Mouse (Mus musculus) myocyte (in vitro differentiated cells): Measurements from ENCODE around the gene Plcl2.

ENCODE experiments used
- CEBPB ChIP-seq: IDR thresholded peaks from 2 replicates; pipeline ENCODE4 v1.6.1; 2011; ENCODE audit warnings: mild to moderate bottlenecking, moderate library complexity; ENCODE audit not compliant: poor library complexity, insufficient read depth, severe bottlenecking
- E2F4 ChIP-seq: IDR thresholded peaks from one replicate; pipeline ENCODE4 v1.6.1; 2011; ENCODE audit warnings: mild to moderate bottlenecking, control low read depth, moderate library complexity; ENCODE audit not compliant: insufficient read depth
- MAX ChIP-seq: IDR thresholded peaks from one replicate; pipeline ENCODE4 v1.6.1; 2011; ENCODE audit warnings: low read depth, mild to moderate bottlenecking, control low read depth
- MYOD1 ChIP-seq, 3 experiments: IDR thresholded peaks; one replicate each; pipeline ENCODE4 v1.6.1; 2011; ENCODE audit warnings: control low read depth in 2 of 3, low read depth in 2 of 3, mild to moderate bottlenecking in 2 of 3, moderate library complexity in 1 of 3; ENCODE audit not compliant: insufficient read length in 2 of 3, control insufficient read depth in 1 of 3
- MYOG ChIP-seq, 3 experiments: IDR thresholded peaks; one replicate each; pipeline ENCODE4 v1.6.1; 2011; ENCODE audit warnings: control low read depth in 2 of 3, low read depth in 2 of 3, mild to moderate bottlenecking in 2 of 3; ENCODE audit not compliant: insufficient read length in 2 of 3, control insufficient read depth in 1 of 3, insufficient read depth in 1 of 3
- POLR2A ChIP-seq: IDR thresholded peaks from one replicate; pipeline ENCODE4 v1.6.1; 2011; ENCODE audit warnings: low read depth, mild to moderate bottlenecking, control low read depth, moderate library complexity; ENCODE audit not compliant: insufficient read length
- POLR2AphosphoS2 ChIP-seq: IDR thresholded peaks from one replicate; pipeline ENCODE4 v1.6.1; 2011; ENCODE audit warnings: low read depth, control low read depth; ENCODE audit not compliant: insufficient read length
- SRF ChIP-seq: IDR thresholded peaks from one replicate; pipeline ENCODE4 v1.6.1; 2011; ENCODE audit warnings: low read depth; ENCODE audit not compliant: control insufficient read depth, insufficient read length
- TCF12 ChIP-seq: IDR thresholded peaks from one replicate; pipeline ENCODE4 v1.6.1; 2011; ENCODE audit warnings: mild to moderate bottlenecking, control low read depth; ENCODE audit not compliant: poor library complexity, insufficient read depth, severe bottlenecking
- USF1 ChIP-seq: IDR thresholded peaks from one replicate; pipeline ENCODE4 v1.6.1; 2011; ENCODE audit warnings: low read depth, mild to moderate bottlenecking, control low read depth, moderate library complexity

GRCm38 (mm10) chr17:50655416-50655776 lies 146.2 kb downstream of the Plcl2 start:
- no peak for TF ChIP-seq MYOG (IDR thresholded peaks at IDR 0.05; ENCODE audit: control insufficient read depth in 1 of 3, insufficient read depth in 1 of 3, insufficient read length in 2 of 3, low read depth in 2 of 3)
- TF ChIP-seq POLR2A: no peak
- TF ChIP-seq POLR2AphosphoS2: no peak
- TF ChIP-seq MAX: no peak
- no peak for TF ChIP-seq USF1
- TF ChIP-seq SRF: no peak
- TF ChIP-seq CEBPB: no peak
- TF ChIP-seq E2F4: no peak
- no peak for TF ChIP-seq MYOD1 (IDR thresholded peaks at IDR 0.05; ENCODE audit: control insufficient read depth in 1 of 3, insufficient read length in 2 of 3, low read depth in 2 of 3)
- no peak for TF ChIP-seq TCF12
